Mouse (Mus musculus) CH12.LX (cell line): ENCODE results near the gene Sfta2. TPM values are rescaled to one million over a fixed set of nuclear protein-coding genes. Genes with fewer than 3 reads are reported as not detected.

Experiments used
- DNase-seq: peaks from one replicate; pipeline ENCODE4 v3.0.0-alpha.2; 2013; ENCODE audit errors: extremely low read depth
- H3K27ac ChIP-seq: 2 replicates; pipeline ENCODE4 v1.5.1; 2012; ENCODE audit warnings: low read depth, mild to moderate bottlenecking, control low read depth, moderate library complexity; ENCODE audit not compliant: insufficient read depth
- H3K27me3 ChIP-seq: replicated peaks from 2 replicates; pipeline ENCODE3; 2012; ENCODE audit warnings: inconsistent platforms
- H3K36me3 ChIP-seq, 2 experiments: replicated peaks in 1 of 2; 2 replicates each; pipeline versions ENCODE3 to v1.6.1; 2012; ENCODE audit warnings: inconsistent platforms in 1 of 2, low read length in 1 of 2, mild to moderate bottlenecking in 1 of 2, mixed read lengths in 1 of 2, moderate library complexity in 1 of 2; ENCODE audit not compliant: control insufficient read depth in 1 of 2, insufficient read depth in 1 of 2
- H3K4me1 ChIP-seq, 2 experiments: 2 replicates each; pipeline ENCODE4 v1.6.1; 2012; ENCODE audit warnings: inconsistent platforms in 1 of 2, moderate library complexity in 1 of 2; ENCODE audit not compliant: insufficient read depth in 2 of 2, control insufficient read depth in 1 of 2
- H3K4me2 ChIP-seq: 2 replicates; pipeline ENCODE4 v1.6.1; 2012; ENCODE audit warnings: low read depth, mild to moderate bottlenecking, control low read depth; ENCODE audit not compliant: poor library complexity, insufficient read depth, severe bottlenecking
- H3K4me3 ChIP-seq, 3 experiments: fragments of 150-350 bp in 1 of 3; sonication (generic) in 1 of 3; replicated peaks in 1 of 3; 2 replicates each; pipeline versions ENCODE3 to v1.5.1; 2011 to 2012; ENCODE audit warnings: low read depth in 2 of 3, low read length in 2 of 3, mild to moderate bottlenecking in 2 of 3, moderate library complexity in 2 of 3, control low read depth in 1 of 3, improper control_type of control experiment in 1 of 3, inconsistent platforms in 1 of 3, mixed read lengths in 1 of 3; ENCODE audit not compliant: poor library complexity in 1 of 3
- H3K79me2 ChIP-seq: replicated peaks from 2 replicates; pipeline ENCODE4 v1.6.1; 2012; ENCODE audit warnings: mild to moderate bottlenecking, moderate library complexity; ENCODE audit not compliant: control insufficient read depth, poor library complexity, insufficient read depth, severe bottlenecking; ENCODE audit errors: extremely low read depth
- H3K9ac ChIP-seq: 2 replicates; pipeline ENCODE4 v1.6.1; 2012; ENCODE audit warnings: low read depth, mild to moderate bottlenecking, control low read depth, moderate library complexity; ENCODE audit not compliant: insufficient read depth
- H3K9me3 ChIP-seq: replicated peaks from 2 replicates; pipeline ENCODE3; 2012; ENCODE audit warnings: low read length, inconsistent platforms, mixed read lengths
- BHLHE40 ChIP-seq: IDR thresholded peaks from 2 replicates; pipeline ENCODE4 v1.6.1; 2011; ENCODE audit warnings: mild to moderate bottlenecking, low read depth, low read length, improper control_type of control experiment
- CTCF ChIP-seq, 2 experiments: IDR thresholded peaks in 1 of 2; conservative IDR thresholded peaks in 1 of 2; 2 replicates each; pipeline ENCODE4 v1.5.1; 2011 to 2012; ENCODE audit warnings: low read depth in 2 of 2, low read length in 2 of 2, improper control_type of control experiment in 1 of 2, inconsistent platforms in 1 of 2, mild to moderate bottlenecking in 1 of 2, moderate library complexity in 1 of 2
- ELF1 ChIP-seq: IDR thresholded peaks from 2 replicates; pipeline ENCODE4 v1.6.1; 2014; ENCODE audit warnings: low read depth, mild to moderate bottlenecking, inconsistent platforms, low read length, improper control_type of control experiment
- EP300 ChIP-seq: IDR thresholded peaks from 2 replicates; pipeline ENCODE4 v1.6.1; 2011; ENCODE audit warnings: low read length, improper control_type of control experiment
- ETS1 ChIP-seq: conservative IDR thresholded peaks from 2 replicates; pipeline ENCODE4 v1.6.1; 2012; ENCODE audit warnings: low read depth, mild to moderate bottlenecking, inconsistent platforms, low read length, improper control_type of control experiment, moderate library complexity
- IRF4 ChIP-seq: IDR thresholded peaks from 2 replicates; pipeline ENCODE4 v1.6.1; 2014; ENCODE audit warnings: low read depth, mild to moderate bottlenecking, inconsistent platforms, low read length, improper control_type of control experiment
- JUND ChIP-seq: conservative IDR thresholded peaks from 2 replicates; pipeline ENCODE4 v1.6.1; 2011; ENCODE audit warnings: low read depth, low read length, improper control_type of control experiment
- MAFK ChIP-seq: IDR thresholded peaks from 2 replicates; pipeline ENCODE4 v1.6.1; 2011; ENCODE audit warnings: low read length, improper control_type of control experiment; ENCODE audit not compliant: insufficient replicate concordance
- MEF2A ChIP-seq: IDR thresholded peaks from 2 replicates; pipeline ENCODE4 v1.6.1; 2014; ENCODE audit warnings: low read depth, mild to moderate bottlenecking, inconsistent platforms, low read length, improper control_type of control experiment, borderline replicate concordance
- MXI1 ChIP-seq: IDR thresholded peaks from 2 replicates; pipeline ENCODE4 v1.6.1; 2011; ENCODE audit warnings: mild to moderate bottlenecking, low read depth, low read length, improper control_type of control experiment
- NELFE ChIP-seq: IDR thresholded peaks from 2 replicates; pipeline ENCODE4 v1.6.1; 2011; ENCODE audit warnings: low read depth, low read length, improper control_type of control experiment
- NRF1 ChIP-seq: IDR thresholded peaks from 2 replicates; pipeline ENCODE4 v1.6.1; 2014; ENCODE audit warnings: low read depth, mild to moderate bottlenecking, inconsistent platforms, low read length, improper control_type of control experiment, moderate library complexity
- POLR2AphosphoS2 ChIP-seq: IDR thresholded peaks from 2 replicates; pipeline ENCODE4 v1.6.1; 2011; ENCODE audit warnings: low read depth, low read length, improper control_type of control experiment
- RCOR1 ChIP-seq: conservative IDR thresholded peaks from 2 replicates; pipeline ENCODE4 v1.6.1; 2012; ENCODE audit warnings: low read depth, mild to moderate bottlenecking, inconsistent platforms, low read length, improper control_type of control experiment
- SIN3A ChIP-seq: IDR thresholded peaks from 2 replicates; pipeline ENCODE4 v1.6.1; 2012; ENCODE audit warnings: low read length, improper control_type of control experiment, inconsistent platforms
- SMC3 ChIP-seq: IDR thresholded peaks from 2 replicates; pipeline ENCODE4 v1.6.1; 2011; ENCODE audit warnings: low read depth, low read length, improper control_type of control experiment
- TCF12 ChIP-seq: IDR thresholded peaks from 2 replicates; pipeline ENCODE4 v1.6.1; 2014; ENCODE audit warnings: low read depth, mild to moderate bottlenecking, inconsistent platforms, low read length, improper control_type of control experiment
- ZKSCAN1 ChIP-seq: IDR thresholded peaks from 2 replicates; pipeline ENCODE4 v1.6.1; 2012; ENCODE audit warnings: low read depth, inconsistent platforms, low read length, improper control_type of control experiment, borderline replicate concordance
- ZMIZ1 ChIP-seq: IDR thresholded peaks from 2 replicates; pipeline ENCODE4 v1.6.1; 2012; ENCODE audit warnings: low read depth, mild to moderate bottlenecking, inconsistent platforms, low read length, improper control_type of control experiment
- ZNF384 ChIP-seq: IDR thresholded peaks from 2 replicates; pipeline ENCODE4 v1.6.1; 2012; ENCODE audit warnings: low read depth, low read length, improper control_type of control experiment, inconsistent platforms
- dilution Hi-C: fragments of 300-500 bp; cut with MboI; formaldehyde crosslinking; loops from 2 replicates; pipeline ENCODE4 v1.14.3; 2020; ENCODE audit warnings: low sequenced_read_pairs; ENCODE audit not compliant: extremely low pct_unique_long_range_greater_than_20kb, extremely low pct_ligation_motif_present
- in situ Hi-C: fragments of 300-500 bp; cut with MboI; formaldehyde crosslinking; loops from 3 replicates; pipeline ENCODE4 v1.14.3; 2019; ENCODE audit warnings: low sequenced_read_pairs, low pct_ligation_motif_present, low pct_unique_long_range_greater_than_20kb, mixed read lengths
- polyA plus RNA-seq: library from polyadenylated mRNA; unstranded; fragments of >175 nt; gene quantifications from 2 replicates; pipeline ENCODE4 v1.2.1, GENCODE M21; 2012; ENCODE audit warnings: low read depth; ENCODE audit not compliant: insufficient read length
- total RNA-seq, 2 experiments: library from RNA; depleted of rRNA; stranded (reverse); fragments of 300-350 nt in 1 of 2; fragments of >200 nt in 1 of 2; gene quantifications; 2 replicates each; pipeline ENCODE4 v1.2.3; 2012 to 2014

Gene Sfta2
- total and polyA plus RNA-seq, 3 experiments = not detected

DNA sequence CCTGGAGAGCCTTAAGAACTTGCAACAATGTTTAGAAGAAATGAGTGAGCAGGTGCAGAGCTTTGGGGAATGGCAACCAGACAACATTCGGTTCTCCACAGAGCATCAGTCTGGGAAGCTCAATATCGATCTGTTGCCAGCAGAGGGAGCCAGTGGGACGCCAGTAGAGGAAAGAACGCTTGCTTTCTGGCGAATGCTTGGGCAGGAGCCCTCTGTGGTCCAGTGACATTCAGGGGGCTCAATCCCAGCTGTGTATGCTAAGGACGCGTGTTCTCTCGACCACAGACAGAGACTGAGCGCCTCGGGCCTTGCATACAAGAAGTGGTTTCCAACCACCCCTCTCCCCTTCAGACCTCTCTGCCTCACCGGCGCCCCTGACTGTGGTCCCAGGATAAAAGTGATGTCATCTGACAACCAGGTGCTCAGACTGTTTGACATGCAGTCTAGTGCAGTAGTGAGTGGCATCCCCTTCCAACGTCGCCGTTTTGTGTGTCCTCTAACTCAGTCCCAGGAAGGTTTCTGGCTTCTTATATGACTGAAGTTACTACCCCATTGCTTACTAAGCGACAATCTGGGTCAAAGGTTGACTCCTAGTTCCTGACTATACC, 16.9 kb upstream of the Sfta2 start (continued):
- TF ChIP-seq MEF2A (no peak), ZMIZ1 (no peak), NELFE (no peak), MAFK (no peak), ETS1 (no peak)

DNA sequence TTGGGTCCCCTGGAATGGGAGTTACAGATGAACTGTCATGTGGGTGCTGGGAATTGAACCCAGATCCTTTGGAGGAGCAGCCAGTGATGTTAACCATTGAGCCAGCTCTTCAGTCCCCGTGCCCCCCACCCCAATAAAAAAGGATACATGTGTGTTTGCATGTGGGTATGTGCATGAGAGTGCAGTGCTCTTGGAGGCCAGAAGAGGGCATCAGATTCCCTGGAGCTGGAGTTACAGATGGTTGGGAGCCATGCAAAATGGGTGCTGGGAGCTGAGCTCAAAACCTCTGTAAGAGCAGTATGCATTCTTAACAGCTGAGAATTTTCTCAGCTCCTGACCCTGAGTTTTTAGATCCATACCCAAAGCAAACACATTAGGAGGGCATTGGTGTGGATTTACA, 14.1 kb upstream of the Sfta2 start:
- Histone ChIP-seq H3K4me3 (no peak overlapping the region), H3K79me2 (no peaks in the 10 kb centered on the region), H3K36me3 (no peaks in the 10 kb centered on the region), H3K27ac (no peak overlapping the region), H3K27me3 (peaks cover 10% of the 10 kb centered on the region), H3K9ac (no peak overlapping the region), H3K4me2 (no peak overlapping the region), H3K9me3 (peaks cover 9% of the 10 kb centered on the region), H3K4me1 (peaks cover 0 to 10% of the 10 kb centered on the region in 2 experiments; a peak in 2 of 4 replicates)
- dilution Hi-C loops (no loop called here), in situ Hi-C loops (no loop called here)
- no peak for TF ChIP-seq CTCF (conservative IDR thresholded peaks at IDR 0.05 in 1 of 2, IDR thresholded peaks at IDR 0.05 in 1 of 2; ENCODE audit: low read depth in 2 of 2, low read length in 2 of 2)
- no peak for TF ChIP-seq ETS1
- TF ChIP-seq MAFK = no peak
- no peak for TF ChIP-seq ELF1
- no peak for TF ChIP-seq JUND
- TF ChIP-seq EP300 = no peak
- TF ChIP-seq POLR2AphosphoS2 = no peak
- TF ChIP-seq IRF4 = no peak
- TF ChIP-seq ZKSCAN1 = no peak
- no peak for TF ChIP-seq BHLHE40
- no peak for DNase-seq

DNA sequence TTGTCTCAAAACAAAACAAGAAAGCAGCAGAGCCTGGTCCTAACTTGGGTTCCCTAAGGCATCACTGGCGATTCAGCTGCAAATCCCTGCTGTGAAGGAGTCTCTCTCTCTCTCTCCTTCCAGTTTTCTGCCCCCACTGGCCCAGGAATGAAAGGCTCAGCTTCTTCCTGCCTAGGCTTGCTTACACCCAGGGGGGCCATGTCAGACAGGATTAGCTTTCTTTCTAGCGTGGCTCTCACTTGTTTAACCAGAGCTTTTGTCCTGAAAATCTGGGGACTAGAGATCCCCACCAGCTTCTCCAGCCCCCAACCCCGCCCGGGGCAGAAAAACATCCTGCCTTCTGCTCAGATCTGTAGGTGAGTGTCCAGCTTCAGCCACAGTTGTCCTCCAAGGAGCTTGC, 13.0 kb upstream of the Sfta2 start:
- no peak for TF ChIP-seq ETS1
- TF ChIP-seq TCF12 = no peak
- no peak for TF ChIP-seq EP300
- TF ChIP-seq MAFK = no peak
- TF ChIP-seq MEF2A = no peak
- no peak for TF ChIP-seq BHLHE40
- TF ChIP-seq RCOR1 = no peak
- no peak for TF ChIP-seq MXI1
- TF ChIP-seq ZNF384 = no peak
- TF ChIP-seq SMC3 = no peak
- no peak for TF ChIP-seq JUND
- TF ChIP-seq NRF1 = no peak
- TF ChIP-seq SIN3A = no peak
- H3K4me3 ChIP-seq = no peak overlapping the region
- dilution Hi-C loops (no loop called here), in situ Hi-C loops (no loop called here)
- H3K9ac ChIP-seq = no peak overlapping the region
- no peak overlapping the region for H3K27ac ChIP-seq
- H3K36me3 ChIP-seq = no peaks in the 10 kb centered on the region
- H3K4me1 ChIP-seq = peaks cover 0 to 10% of the 10 kb centered on the region in 2 experiments; a peak in 2 of 4 replicates
- H3K4me2 ChIP-seq = no peak overlapping the region
- H3K9me3 ChIP-seq = peaks cover 7% of the 10 kb centered on the region
- no peak for DNase-seq
- no peaks in the 10 kb centered on the region for H3K79me2 ChIP-seq
- H3K27me3 ChIP-seq = peaks cover 10% of the 10 kb centered on the region
